Mouse (Mus musculus) hindbrain, postnatal 0 days (tissue): Measurements from ENCODE around the gene Akr1b8. TPM values are rescaled to one million over a fixed set of nuclear protein-coding genes. Genes with fewer than 3 reads are reported as not detected.
"Not testable (repeated sequence)": the region's sequence is repeated elsewhere in the genome, so short reads cannot be mapped to it uniquely, and the experiment has no call there.

Source experiments
- ATAC-seq: fragments of 200-750 bp; cut with Nextera tagmentation; 2 replicates; pipeline ENCODE4 v1.8.0; 2017; ENCODE audit warnings: mild to moderate bottlenecking, moderate TSS enrichment, moderate library complexity
- DNase-seq: peaks from one replicate; pipeline ENCODE4 v3.0.0-alpha.2; 2015; ENCODE audit warnings: low spot score
- H3K27ac ChIP-seq: fragments of 300-500 bp; sonication (generic); 2 replicates; pipeline ENCODE4 v1.5.1; 2014; ENCODE audit warnings: mild to moderate bottlenecking
- H3K27me3 ChIP-seq: fragments of 300-500 bp; sonication (generic); 2 replicates; pipeline ENCODE4 v1.6.1; 2014; ENCODE audit warnings: low read length, mixed read lengths; ENCODE audit not compliant: insufficient read depth
- H3K36me3 ChIP-seq: fragments of 300-500 bp; sonication (generic); 2 replicates; pipeline ENCODE4 v1.6.1; 2014; ENCODE audit warnings: low read length, mixed read lengths; ENCODE audit not compliant: insufficient read depth
- H3K4me1 ChIP-seq: fragments of 300-500 bp; sonication (generic); 2 replicates; pipeline ENCODE4 v1.6.1; 2014; ENCODE audit warnings: antibody characterized with exemption, low read length, mixed read lengths; ENCODE audit not compliant: insufficient read depth
- H3K4me2 ChIP-seq: fragments of 300-500 bp; sonication (generic); 2 replicates; pipeline ENCODE4 v1.6.1; 2014; ENCODE audit warnings: low read depth, mild to moderate bottlenecking, low read length, moderate library complexity, mixed read lengths
- H3K4me3 ChIP-seq: fragments of 300-500 bp; sonication (generic); 2 replicates; pipeline ENCODE4 v1.5.1; 2014; ENCODE audit warnings: low read length
- H3K9ac ChIP-seq: fragments of 300-500 bp; sonication (generic); replicated peaks from 2 replicates; pipeline ENCODE4 v1.6.1; 2014; ENCODE audit warnings: mild to moderate bottlenecking, low read length, moderate library complexity, mixed read lengths
- H3K9me3 ChIP-seq: fragments of 300-500 bp; sonication (generic); 2 replicates; pipeline ENCODE4 v1.6.1; 2016; ENCODE audit warnings: low read length, mixed read lengths
- CTCF ChIP-seq: IDR thresholded peaks from 2 replicates; pipeline ENCODE4 v1.5.1; 2016; ENCODE audit warnings: antibody characterized with exemption, control low read depth, low read depth
- WGBS: fragments of 180-500 bp; shearing (Covaris S2); extraction: QIAGEN DNeasy Blood & Tissue Kit; methylation state at CpG from one replicate; pipeline ENCODE4 v1.1.7; 2014; 5-methylcytosine and 5-hydroxymethylcytosine counted together
- polyA plus RNA-seq: library from polyadenylated mRNA; unstranded; fragments of >200 nt; fragmentation: Nextera tagmentation; extraction: Ambion mirVana; gene quantifications from 2 replicates; pipeline ENCODE4 v1.2.1, GENCODE M21; 2015
- total RNA-seq: library from RNA; depleted of rRNA; stranded (reverse); fragments of >200 nt; gene quantifications from 2 replicates; pipeline ENCODE4 v1.2.3, GENCODE M21; 2014

Gene Akr1b8
- total and polyA plus RNA-seq, 2 experiments from 2014 or later, result 1.6 to 3.8 TPM

GRCm38 (mm10) chr6:34399606-34400220 lies 45.8 kb downstream of the Akr1b8 start:
- no peak overlapping the region for H3K9ac ChIP-seq
- DNase-seq (no peak), ATAC-seq (no peak)
- no peaks in the 10 kb centered on the region for H3K4me1 ChIP-seq
- WGBS, result 84% methylated on average over 13 of the region's 13 CpGs
- no peak overlapping the region for H3K4me2 ChIP-seq
- TF ChIP-seq CTCF, result no peak
- H3K27ac ChIP-seq, result no peak overlapping the region
- H3K27me3 ChIP-seq, result no peaks in the 10 kb centered on the region
- no peak overlapping the region for H3K4me3 ChIP-seq
- H3K36me3 ChIP-seq, result no peaks in the 10 kb centered on the region
- no peaks in the 10 kb centered on the region for H3K9me3 ChIP-seq

- no peak for TF ChIP-seq CTCF
- WGBS, result 79% methylated on average over 2 of the region's 2 CpGs
- DNase-seq, result no peak
Measured at GRCm38 (mm10) chr6:34400696-34401095, 46.8 kb downstream of the Akr1b8 start.

GRCm38 (mm10) chr6:34406746-34407145 lies 52.8 kb downstream of the Akr1b8 start:
- no peak overlapping the region for H3K9ac ChIP-seq
- DNase-seq (no peak), ATAC-seq (no peak)
- 94% methylated on average over 4 of the region's 4 CpGs for WGBS
- no peak overlapping the region for H3K4me3 ChIP-seq
- no peaks in the 10 kb centered on the region for H3K27me3 ChIP-seq
- no peak overlapping the region for H3K27ac ChIP-seq
- H3K4me1 ChIP-seq, result no peaks in the 10 kb centered on the region
- no peak for TF ChIP-seq CTCF
- H3K4me2 ChIP-seq, result no peak overlapping the region
- no peaks in the 10 kb centered on the region for H3K9me3 ChIP-seq
- H3K36me3 ChIP-seq, result no peaks in the 10 kb centered on the region

More at GRCm38 (mm10) chr6:34400696-34401095, 46.8 kb downstream of the Akr1b8 start:
- Histone ChIP-seq H3K36me3 (no peaks in the 10 kb centered on the region), H3K27ac (no peak overlapping the region), H3K9me3 (no peaks in the 10 kb centered on the region), H3K4me1 (no peaks in the 10 kb centered on the region), H3K27me3 (no peaks in the 10 kb centered on the region), H3K4me2 (no peak overlapping the region), H3K9ac (no peak overlapping the region), H3K4me3 (no peak overlapping the region)
- no peak for ATAC-seq

GRCm38 (mm10) chr6:34407403-34407802 lies 53.5 kb downstream of the Akr1b8 start:
- Histone ChIP-seq H3K9me3 (no peaks in the 10 kb centered on the region), H3K36me3 (no peaks in the 10 kb centered on the region), H3K27me3 (no peaks in the 10 kb centered on the region), H3K4me3 (no peak overlapping the region), H3K4me2 (no peak overlapping the region), H3K9ac (no peak overlapping the region), H3K27ac (no peak overlapping the region), H3K4me1 (no peaks in the 10 kb centered on the region)
- 77% methylated on average over 10 of the region's 10 CpGs for WGBS
- ATAC-seq (no peak), DNase-seq (no peak)
- TF ChIP-seq CTCF, result no peak

- H3K9ac ChIP-seq, result no peak within 1 kb of the TSS
- no peaks in the 10 kb centered on the region for H3K27me3 ChIP-seq
- H3K27ac ChIP-seq, result no peak within 1 kb of the TSS
- 71% methylated on average over 6 of the region's 6 CpGs for WGBS
- no peaks in the 10 kb centered on the region for H3K4me1 ChIP-seq
- TF ChIP-seq CTCF, result no peak
- ATAC-seq (no peak), DNase-seq (no peak)
- no peaks in the 10 kb centered on the region for H3K36me3 ChIP-seq
- no peak within 1 kb of the TSS for H3K4me3 ChIP-seq
- H3K4me2 ChIP-seq, result no peak within 1 kb of the TSS
- no peaks in the 10 kb centered on the region for H3K9me3 ChIP-seq
Measured at GRCm38 (mm10) chr6:34412023-34412422, 58.1 kb downstream of the Akr1b8 start, which contains the start of gene Akr1b7. Gene Akr1b7 (plus strand): TSS chr6:34412334.

GRCm38 (mm10) chr6:34412688-34413087 lies 58.8 kb downstream of the Akr1b8 start:
- Histone ChIP-seq H3K36me3 (no peaks in the 10 kb centered on the region), H3K9ac (no peak overlapping the region), H3K4me3 (no peak overlapping the region), H3K27ac (no peak overlapping the region), H3K4me1 (no peaks in the 10 kb centered on the region), H3K27me3 (no peaks in the 10 kb centered on the region), H3K9me3 (no peaks in the 10 kb centered on the region), H3K4me2 (no peak overlapping the region)
- 75% methylated on average over 1 of the region's 1 CpGs for WGBS
- TF ChIP-seq CTCF, result no peak
- DNase-seq (no peak), ATAC-seq (no peak)

- H3K4me2 ChIP-seq, H3K27me3 ChIP-seq, H3K27ac ChIP-seq, H3K4me3 ChIP-seq, H3K9me3 ChIP-seq, ATAC-seq, DNase-seq, H3K4me1 ChIP-seq, H3K9ac ChIP-seq, H3K36me3 ChIP-seq: not testable (repeated sequence)
- 71% methylated on average over 1 of the region's 1 CpGs for WGBS
Measured at GRCm38 (mm10) chr6:34413386-34413785, 59.5 kb downstream of the Akr1b8 start.
